Mouse (Mus musculus): ENCODE data around the gene Acsl4.

GRCm38 (mm10) chrX:142384918-142385317 lies 5.4 kb downstream of the Acsl4 start:
- TF ChIP-seq CTCF (IDR thresholded peaks at IDR 0.05; ENCODE audit: low read depth) (no peak), EP300 (IDR thresholded peaks at IDR 0.05; ENCODE audit: low read depth) (0 out of 2 replicates have a peak, but pooled peaks have one; percentile 21)
